Mouse (Mus musculus) stomach, adult 2 months (tissue): Measurements from ENCODE around the gene Vmn1r77. TPM values are rescaled to one million over a fixed set of nuclear protein-coding genes. Genes with fewer than 3 reads are reported as not detected.

Experiments used
- polyA plus RNA-seq: library from polyadenylated mRNA; depleted of rRNA; stranded (reverse); fragments of >200 nt; gene quantifications from 2 replicates; pipeline ENCODE4 v1.2.3, GENCODE M21; 2012; rRNA removed

The Vmn1r77 gene
- polyA plus RNA-seq = not detected in 2 replicates

DNA sequence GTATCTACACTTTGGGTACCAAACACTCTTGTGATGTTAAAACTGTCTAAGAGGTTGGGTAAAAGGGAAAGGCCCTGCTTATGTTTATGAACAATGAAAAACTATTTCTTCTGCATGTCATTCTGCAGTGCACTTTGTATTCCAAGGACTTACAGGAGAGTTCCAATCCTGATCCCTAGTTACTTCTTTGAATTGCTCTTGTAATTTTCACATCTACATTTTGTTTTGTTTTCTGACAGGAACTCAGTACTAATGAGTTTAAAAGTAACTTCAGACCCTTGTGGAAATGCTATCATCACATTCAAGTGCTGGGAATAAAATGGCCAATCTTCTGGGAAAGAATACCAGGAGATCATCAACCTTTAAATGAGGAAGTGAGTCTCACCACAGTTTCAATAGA is at the start of gene Vmn1r77:
Gene Vmn1r77 (plus strand): TSS at position 301 of the 400 bp plus-strand sequence.

Other genes with a start within 250 kb of the Vmn1r77 start
- gene Vmn1r74, start 202.8 kb upstream of the Vmn1r77 start, polyA plus RNA-seq = not detected in 2 replicates
- gene Vmn1r75, start 162.1 kb upstream of the Vmn1r77 start, polyA plus RNA-seq = not detected in 2 replicates
- gene Vmn1r76, start 98.5 kb upstream of the Vmn1r77 start, polyA plus RNA-seq = not detected in 2 replicates
- not detected in 2 replicates for gene Vmn1r78, start 113.5 kb downstream of the Vmn1r77 start, polyA plus RNA-seq
- gene Vmn1r79, start 134.5 kb downstream of the Vmn1r77 start, polyA plus RNA-seq = not detected in 2 replicates
- not detected in 2 replicates for gene Vmn1r80, start 152.5 kb downstream of the Vmn1r77 start, polyA plus RNA-seq
- gene Vmn1r81, start 231.5 kb downstream of the Vmn1r77 start, polyA plus RNA-seq = not detected in 2 replicates